Mouse (Mus musculus) kidney, postnatal 10 days (tissue): ENCODE measurements around the gene Wdfy2.
"Not testable (repeated sequence)": the region's sequence is repeated elsewhere in the genome, so short reads cannot be mapped to it uniquely, and the experiment has no call there.

ENCODE experiments used
- DNase-seq: peaks from one replicate; pipeline ENCODE4 v3.0.0; 2021; ENCODE audit warnings: mixed read lengths

Wdfy2 gene

DNA sequence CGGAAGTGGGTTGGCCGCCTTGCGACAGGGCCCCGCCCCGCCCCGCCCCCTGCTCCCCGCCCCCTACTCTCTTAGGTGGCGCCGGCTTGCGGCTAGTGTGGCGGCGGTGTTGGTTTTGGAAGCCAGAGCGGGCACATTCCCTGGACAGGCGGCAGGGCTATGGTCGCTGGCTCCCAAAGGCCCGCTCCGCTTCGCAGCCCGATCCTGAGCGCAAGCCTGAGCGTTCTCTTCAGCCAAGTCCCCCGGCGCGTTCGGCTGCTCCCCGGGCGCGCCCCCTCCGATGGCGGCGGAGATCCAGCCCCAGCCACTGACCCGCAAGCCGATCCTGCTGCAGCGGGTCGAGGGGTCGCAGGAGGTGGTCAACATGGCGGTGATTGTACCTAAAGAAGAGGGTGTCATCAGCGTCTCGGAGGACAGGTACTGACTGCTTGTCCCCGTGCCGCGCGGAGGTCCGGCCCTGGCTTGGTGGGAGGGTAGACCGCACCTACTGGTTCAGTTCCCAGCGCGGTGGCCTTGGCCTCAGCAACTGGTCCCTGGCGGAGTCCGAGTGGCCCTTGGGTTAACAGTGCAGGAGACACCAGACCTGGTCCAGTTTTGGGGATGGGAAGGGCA, at the start of gene Wdfy2:
Gene Wdfy2, plus strand, starts transcription at position 38 of the 612 bp plus-strand sequence.
- peak; percentile 75 for DNase-seq

GRCm38 (mm10) chr14:62789282-62789681, 48.2 kb upstream of the Wdfy2 start:
- DNase-seq = no peak

DNA sequence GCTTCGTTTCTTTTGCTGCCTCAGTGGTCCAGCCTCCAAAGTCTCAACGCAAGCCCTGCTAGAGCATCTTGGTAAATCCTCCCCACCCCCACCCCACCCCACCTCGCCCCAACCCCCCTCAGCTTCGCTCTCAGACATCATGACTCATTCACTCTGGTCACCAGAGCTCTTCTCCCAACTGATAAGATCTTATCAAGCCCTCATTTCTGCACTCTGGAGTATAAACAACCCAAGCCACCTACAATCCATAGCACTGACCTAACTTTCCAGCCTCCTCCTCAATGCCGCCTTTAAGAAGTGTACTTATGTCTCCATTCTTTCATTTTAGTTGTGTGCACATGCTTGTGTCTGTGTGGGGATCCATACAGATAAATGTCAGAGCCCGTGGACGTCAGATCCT, 41.8 kb upstream of the Wdfy2 start:
- DNase-seq = no peak

DNA sequence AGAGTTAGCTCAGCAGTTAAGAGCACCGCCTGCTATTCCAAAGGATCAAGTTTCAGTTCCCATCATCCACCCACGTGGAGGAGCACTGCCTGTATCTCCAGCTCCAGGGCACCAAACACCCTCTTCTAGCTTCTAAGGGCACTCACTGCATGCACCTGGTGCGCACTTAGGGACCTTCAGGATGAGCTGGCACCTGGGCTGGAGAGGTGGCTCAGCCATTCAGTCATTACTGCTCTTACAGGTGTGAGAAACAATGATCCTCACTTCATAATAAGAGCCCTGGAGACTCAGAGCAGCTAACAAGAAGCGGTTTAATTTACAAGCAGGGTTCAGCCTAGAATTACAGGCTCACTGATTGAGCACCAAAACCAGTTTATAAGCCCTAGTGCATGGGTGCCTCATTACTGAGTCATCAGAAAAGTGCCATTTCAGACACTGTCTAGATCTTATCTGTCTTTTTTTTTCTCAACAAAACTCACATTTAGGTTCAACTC, 38.8 kb upstream of the Wdfy2 start:
- peak; percentile 10 for DNase-seq

- DNase-seq = no peak
Observed at GRCm38 (mm10) chr14:62800791-62801190, 36.7 kb upstream of the Wdfy2 start.

DNA sequence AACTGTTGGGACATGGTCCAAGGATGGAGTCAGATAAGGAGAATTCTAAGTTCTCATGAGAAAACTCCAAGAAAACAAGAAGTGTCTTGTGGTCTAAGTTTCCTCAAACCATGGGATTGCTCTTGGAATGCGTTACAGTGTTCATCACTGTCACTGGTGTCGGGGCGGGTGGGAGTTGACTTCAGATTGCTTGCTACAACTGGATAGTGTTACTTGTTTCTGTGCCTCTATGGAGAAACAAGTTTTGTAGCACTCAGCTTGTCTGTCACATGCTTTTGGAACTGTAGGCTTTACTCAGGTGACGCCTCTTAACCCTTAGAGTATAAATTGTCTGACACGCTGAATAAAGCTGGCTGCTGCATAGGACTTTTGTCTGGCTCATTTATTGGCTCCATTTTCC, 34.3 kb upstream of the Wdfy2 start:
- no peak for DNase-seq

GRCm38 (mm10) chr14:62806921-62807320, 30.6 kb upstream of the Wdfy2 start:
- DNase-seq = no peak

- no peak for DNase-seq
Observed at GRCm38 (mm10) chr14:62808661-62809523, 28.6 kb upstream of the Wdfy2 start.

DNA sequence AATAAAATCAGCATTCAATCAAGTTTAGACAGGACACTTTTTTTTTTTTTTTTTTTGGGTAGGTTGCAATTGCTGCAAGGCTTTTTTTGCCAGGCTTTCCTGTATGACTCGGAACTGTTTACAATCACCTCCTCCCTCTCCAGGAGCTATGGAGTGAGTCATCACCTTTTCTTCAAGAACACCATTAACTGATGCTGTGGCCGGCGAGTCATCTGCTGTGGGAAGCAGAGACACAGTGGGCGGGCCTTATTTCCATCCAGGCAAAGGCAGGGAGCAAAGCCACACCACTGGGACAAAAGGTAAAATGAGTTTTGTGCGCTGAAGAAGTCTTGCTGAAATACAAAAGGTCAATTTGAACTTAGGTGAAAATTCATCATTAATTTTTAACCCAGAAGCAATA, 24.7 kb upstream of the Wdfy2 start:
- no peak for DNase-seq

GRCm38 (mm10) chr14:62814567-62814966, 22.9 kb upstream of the Wdfy2 start:
- DNase-seq = peak; percentile 18

DNA sequence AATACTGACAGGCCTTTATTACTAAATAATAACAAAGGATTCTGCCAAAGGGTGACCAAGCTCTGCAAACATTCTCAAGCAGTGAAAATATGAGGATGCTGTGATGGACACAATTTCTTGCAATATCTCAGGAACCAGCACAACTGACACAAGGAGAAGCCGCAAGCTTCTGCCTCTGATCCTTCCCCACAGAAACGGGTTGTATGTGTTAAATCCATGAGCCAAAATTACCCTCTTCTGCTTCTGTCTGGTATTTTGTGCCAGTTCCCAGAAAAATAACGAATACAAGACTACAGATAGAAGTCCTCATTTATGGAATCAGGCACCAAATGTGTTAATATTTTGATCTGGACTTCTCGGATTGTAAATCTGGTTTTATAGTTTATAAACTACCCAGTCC, 20.7 kb upstream of the Wdfy2 start:
- DNase-seq = no peak

GRCm38 (mm10) chr14:62825575-62826332, 11.7 kb upstream of the Wdfy2 start:
- DNase-seq = no peak

DNA sequence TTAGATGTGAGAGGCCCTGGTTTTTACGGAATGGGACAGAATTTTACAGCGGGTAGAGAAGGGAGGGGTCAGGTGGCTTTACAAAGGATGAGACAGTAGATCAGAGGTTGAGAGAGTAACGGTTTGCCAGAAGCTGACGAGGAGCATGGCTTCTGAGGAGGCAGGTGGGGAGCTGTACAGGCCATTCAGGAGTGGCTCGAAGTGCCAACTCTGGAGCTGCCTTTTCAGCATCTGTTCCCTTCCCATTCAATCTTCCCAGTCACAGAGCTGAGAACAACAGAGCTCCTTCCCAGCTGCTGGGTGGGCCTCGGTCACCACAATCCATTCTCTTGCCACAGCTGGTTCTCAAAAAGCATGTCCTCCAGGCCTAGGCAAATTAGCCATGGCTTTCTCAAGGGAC, 8.2 kb upstream of the Wdfy2 start:
- no peak for DNase-seq

GRCm38 (mm10) chr14:62831691-62832275, 5.7 kb upstream of the Wdfy2 start:
- no peak for DNase-seq

DNA sequence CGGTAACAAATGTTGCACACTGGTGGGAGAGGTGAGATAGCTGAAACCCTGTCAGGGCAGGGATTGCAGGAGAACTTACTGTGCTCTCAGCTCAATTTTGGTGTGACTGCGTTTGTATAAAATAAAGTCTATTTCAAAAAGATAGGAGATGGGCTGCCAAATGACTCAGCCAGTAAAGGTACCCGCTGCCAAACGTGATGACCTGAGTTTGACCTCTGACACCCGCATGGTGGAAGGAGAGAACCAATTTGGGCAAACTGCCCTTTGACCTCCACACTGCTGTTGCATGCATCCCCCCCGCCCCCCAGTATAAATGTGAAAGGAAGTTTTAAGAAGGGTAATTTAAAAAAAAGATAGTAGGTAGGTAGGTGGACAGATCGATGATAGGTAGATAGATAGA, 4.4 kb upstream of the Wdfy2 start:
- no peak for DNase-seq

DNA sequence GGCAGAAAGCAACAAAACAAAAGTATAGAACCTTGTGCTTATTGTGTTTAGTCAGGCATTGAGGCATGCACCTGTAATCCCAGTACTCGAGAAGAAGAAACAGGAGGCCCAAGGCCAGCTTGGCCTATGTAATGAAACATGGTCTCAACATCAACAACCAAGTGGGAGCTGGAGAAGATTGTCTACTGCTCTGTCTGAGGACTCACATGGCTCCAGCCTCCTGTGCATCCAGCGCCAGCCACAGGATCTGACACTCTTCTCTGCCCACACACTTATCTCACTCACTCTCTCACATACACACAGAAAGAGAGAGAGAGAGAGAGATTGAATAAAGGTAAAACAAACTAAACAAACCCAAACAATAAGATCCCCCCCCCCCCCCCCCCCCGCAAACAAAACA, 3.9 kb upstream of the Wdfy2 start:
- no peak for DNase-seq

- DNase-seq = not testable (repeated sequence)
Observed at GRCm38 (mm10) chr14:62835737-62836136, 1.7 kb upstream of the Wdfy2 start.

- DNase-seq = peak; percentile 99
Observed at GRCm38 (mm10) chr14:62836926-62837640, 395 bp upstream of the Wdfy2 start.

- peak; percentile 19 for DNase-seq
Observed at GRCm38 (mm10) chr14:62838336-62838735, 858 bp downstream of the Wdfy2 start.

GRCm38 (mm10) chr14:62841726-62842125, 4.2 kb downstream of the Wdfy2 start:
- no peak for DNase-seq

DNA sequence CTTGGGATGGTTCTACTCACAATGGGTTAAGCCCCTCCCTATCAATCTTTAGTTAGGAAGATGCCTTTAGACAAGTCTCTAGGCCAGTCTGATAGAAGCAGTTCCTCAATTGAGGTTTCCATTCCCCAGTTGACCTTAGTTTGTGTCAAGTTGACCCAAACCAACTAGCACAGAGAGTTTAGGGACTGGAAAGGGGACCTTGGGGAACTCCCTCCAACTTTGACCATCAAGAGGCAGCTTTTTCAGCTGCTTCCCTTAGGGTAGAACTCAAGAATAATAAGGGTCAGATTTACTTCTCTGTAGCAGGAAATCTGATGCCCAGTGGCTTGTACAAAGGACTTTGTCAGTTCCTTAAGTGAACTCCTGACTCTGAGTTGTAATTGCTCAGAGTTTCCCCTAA, 5.0 kb downstream of the Wdfy2 start:
- no peak for DNase-seq

GRCm38 (mm10) chr14:62842976-62843375, 5.5 kb downstream of the Wdfy2 start:
- no peak for DNase-seq
